Mouse (Mus musculus) liver, adult 2 months (tissue): ENCODE data around the gene Arpc5. TPM values are rescaled to one million over a fixed set of nuclear protein-coding genes. Genes with fewer than 3 reads are reported as not detected.

Experiments
- DNase-seq: peaks from one replicate; pipeline ENCODE4 v3.0.0-alpha.2; 2011; ENCODE audit warnings: low read depth, low spot score; ENCODE audit errors: extremely low read depth
- H3K27ac ChIP-seq: fragments of 200-500 bp; replicated peaks from 2 replicates; pipeline ENCODE4 v1.5.1; 2012; ENCODE audit warnings: low read depth, mild to moderate bottlenecking, control low read depth, inconsistent platforms, low read length; ENCODE audit not compliant: insufficient read depth
- H3K27me3 ChIP-seq: fragments of 200-500 bp; 2 replicates; pipeline ENCODE4 v1.6.1; 2012; ENCODE audit warnings: mild to moderate bottlenecking, moderate library complexity, low read length, inconsistent platforms; ENCODE audit not compliant: control insufficient read depth, insufficient read depth
- H3K36me3 ChIP-seq: fragments of 200-500 bp; 2 replicates; pipeline ENCODE4 v1.6.1; 2012; ENCODE audit warnings: low read length, inconsistent platforms; ENCODE audit not compliant: control insufficient read depth, insufficient read depth
- H3K4me1 ChIP-seq: fragments of 200-500 bp; 2 replicates; pipeline ENCODE4 v1.6.1; 2011; ENCODE audit warnings: low read length; ENCODE audit not compliant: control insufficient read depth, insufficient read depth
- H3K4me3 ChIP-seq: fragments of 200-500 bp; 2 replicates; pipeline ENCODE4 v1.5.1; 2011; ENCODE audit warnings: low read depth, mild to moderate bottlenecking, control low read depth, low read length, moderate library complexity; ENCODE audit not compliant: insufficient read depth
- H3K79me2 ChIP-seq: fragments of 200-500 bp; 2 replicates; pipeline ENCODE4 v1.6.1; 2012; ENCODE audit warnings: inconsistent platforms, mild to moderate bottlenecking, low read length, moderate library complexity; ENCODE audit not compliant: control insufficient read depth, insufficient read depth
- H3K9ac ChIP-seq: fragments of 200-500 bp; 2 replicates; pipeline ENCODE4 v1.6.1; 2012; ENCODE audit warnings: low read depth, mild to moderate bottlenecking, control low read depth, inconsistent platforms, low read length
- CTCF ChIP-seq: fragments of 200-500 bp; IDR thresholded peaks from 2 replicates; pipeline ENCODE4 v1.5.1; 2011; ENCODE audit warnings: low read depth, low read length, control low read depth
- POLR2A ChIP-seq: fragments of 200-500 bp; IDR thresholded peaks from 2 replicates; pipeline ENCODE4 v1.6.1; 2011; ENCODE audit warnings: low read length, control low read depth; ENCODE audit not compliant: insufficient read depth; ENCODE audit errors: extremely low read depth
- WGBS: fragments of 180-500 bp; shearing (Covaris S2); methylation state at CpG from one replicate; pipeline ENCODE4 v1.1.7; 2018; 5-methylcytosine and 5-hydroxymethylcytosine counted together
- polyA plus RNA-seq: library from polyadenylated mRNA; depleted of rRNA; stranded (reverse); fragments of >200 nt; gene quantifications from 2 replicates; pipeline ENCODE4 v1.2.3, GENCODE M21; 2012; rRNA removed
- total RNA-seq: library from RNA; depleted of rRNA; stranded (reverse); fragments of >200 nt; gene quantifications from 2 replicates; pipeline ENCODE4 v1.2.3, GENCODE M21; 2014; rRNA removed

The Arpc5 gene
- total and polyA plus RNA-seq, 2 experiments, result 24.9 to 103 TPM

DNA sequence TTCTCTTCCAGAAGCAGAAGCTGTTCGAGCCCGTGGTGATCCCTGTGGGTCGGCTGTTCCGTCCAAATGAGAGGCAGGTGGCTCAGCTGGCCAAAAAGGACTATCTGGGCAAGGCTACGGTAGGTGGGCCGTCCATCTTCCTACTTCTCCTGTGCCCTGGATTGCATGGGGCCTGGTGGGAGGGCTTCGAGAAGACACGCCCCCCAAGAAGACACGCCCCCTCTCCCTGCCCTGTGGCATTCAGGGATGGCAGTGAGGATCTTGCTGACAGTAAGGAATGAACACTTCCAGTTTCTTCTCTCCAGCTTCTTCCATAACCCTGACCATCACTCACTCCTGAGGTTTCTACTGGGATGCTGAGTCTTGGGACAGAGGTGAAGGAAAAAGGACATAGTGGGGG lies 57.9 kb downstream of the Arpc5 start:
- Histone ChIP-seq H3K4me1 (no peaks in the 10 kb centered on the region), H3K36me3 (no peaks in the 10 kb centered on the region), H3K27me3 (no peaks in the 10 kb centered on the region), H3K9ac (no peak overlapping the region), H3K4me3 (no peak overlapping the region), H3K27ac (no peak overlapping the region), H3K79me2 (no peaks in the 10 kb centered on the region)
- WGBS, result 73% methylated on average over 9 of the region's 9 CpGs
- no peak for DNase-seq
- TF ChIP-seq CTCF (no peak), POLR2A (no peak)

Other genes with a start within 250 kb of the Arpc5 start
- not detected in 2 replicates for gene Apobec4, start 16.0 kb upstream of the Arpc5 start, total RNA-seq
- gene Apobec4, start 16.0 kb upstream of the Arpc5 start, polyA plus RNA-seq, result 0.07 TPM in 1 of 2 replicates, not detected in the other
- 10.2 and 13.7 TPM in 2 replicates for gene Rgl1, start 191 bp upstream of the Arpc5 start, total RNA-seq
- 3.4 and 4.2 TPM in 2 replicates for gene Rgl1, start 191 bp upstream of the Arpc5 start, polyA plus RNA-seq
- gene Ncf2, start 33.7 kb downstream of the Arpc5 start, total RNA-seq, result 3.0 and 3.6 TPM in 2 replicates
- 0.60 and 1.2 TPM in 2 replicates for gene Ncf2, start 33.7 kb downstream of the Arpc5 start, polyA plus RNA-seq
- 13.8 and 16.8 TPM in 2 replicates for gene Smg7, start 136.1 kb downstream of the Arpc5 start, total RNA-seq
- gene Smg7, start 136.1 kb downstream of the Arpc5 start, polyA plus RNA-seq, result 15.0 and 21.8 TPM in 2 replicates
- 0.18 and 0.20 TPM in 2 replicates for gene Nmnat2, start 188.5 kb downstream of the Arpc5 start, total RNA-seq
- 0.10 and 0.23 TPM in 2 replicates for gene Nmnat2, start 188.5 kb downstream of the Arpc5 start, polyA plus RNA-seq